Mouse (Mus musculus) olfactory bulb, adult 2 months (tissue): Measurements from ENCODE around the gene Plrg1.

ENCODE experiments used
- CTCF ChIP-seq: fragments of 200-500 bp; IDR thresholded peaks from 2 replicates; pipeline ENCODE4 v1.5.1; 2012; ENCODE audit warnings: low read depth, mild to moderate bottlenecking, low read length, moderate library complexity; ENCODE audit not compliant: insufficient read depth
- POLR2A ChIP-seq: fragments of 200-500 bp; IDR thresholded peaks from 2 replicates; pipeline ENCODE4 v1.6.1; 2012; ENCODE audit warnings: mild to moderate bottlenecking, low read depth, low read length, moderate library complexity; ENCODE audit not compliant: insufficient read depth

DNA sequence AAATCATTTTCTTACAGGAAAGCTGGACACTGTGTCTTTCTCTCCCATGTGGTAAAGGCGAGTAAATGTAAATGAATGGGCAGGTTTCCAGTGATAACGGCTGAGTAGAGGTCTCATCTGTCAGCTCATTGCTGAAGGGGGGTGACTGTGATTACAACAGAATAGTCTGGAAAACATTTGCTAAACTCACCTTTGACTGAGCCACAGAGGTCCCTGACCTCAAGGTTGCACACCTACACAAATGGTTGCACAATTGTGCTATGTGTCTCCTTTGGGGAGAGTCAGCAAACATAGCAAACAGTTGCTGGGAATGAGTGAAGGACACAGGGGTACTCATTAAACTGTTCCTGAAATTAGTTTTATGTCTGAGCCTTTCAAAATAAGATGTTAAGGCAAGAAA is 16.5 kb upstream of the Plrg1 start:
- TF ChIP-seq CTCF (no peak), POLR2A (no peak)
